Mouse (Mus musculus) layer of hippocampus, postnatal 10 days (tissue): ENCODE measurements at regions not wholly inside any gene's neighbourhood (a gene's known extent, or its start where the extent isn't known, plus 50 kb on each side); places are given as distances from the start of the nearest gene placed in this dataset.
"Not testable (repeated sequence)": the region's sequence is repeated elsewhere in the genome, so short reads cannot be mapped to it uniquely, and the experiment has no call there.

Experiments used
- DNase-seq, 2 experiments: peaks; one replicate each; pipeline ENCODE4 v3.0.0; 2021; ENCODE audit warnings: low spot score in 2 of 2

DNA sequence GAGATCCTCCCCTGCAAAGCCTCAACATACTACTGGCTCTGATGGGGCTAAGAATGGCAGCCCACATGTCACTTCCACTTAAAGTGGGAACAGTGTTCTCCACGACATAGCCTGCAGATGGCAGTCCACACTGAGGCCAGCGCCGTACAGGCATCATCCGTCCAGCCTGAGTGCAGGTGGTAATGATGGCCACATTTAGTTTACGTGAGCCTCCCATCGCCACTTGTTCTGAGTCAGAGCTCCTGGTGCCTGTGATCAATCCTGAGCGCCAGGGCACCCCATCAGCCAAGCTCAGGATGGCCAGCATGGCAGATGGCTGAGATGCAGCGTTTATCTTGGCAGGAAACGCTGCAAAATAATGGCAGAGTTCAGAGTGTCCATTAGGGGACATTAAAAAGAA is 159.6 kb downstream of the Adgrd1 start:
- DNase-seq, result no peak

- DNase-seq, result no peak
Measured at GRCm38 (mm10) chr5:129257206-129257605, 160.7 kb downstream of the Adgrd1 start.

GRCm38 (mm10) chr5:129260689-129261088 is 164.1 kb downstream of the Adgrd1 start:
- no peak for DNase-seq

- no peak for DNase-seq
Measured at GRCm38 (mm10) chr5:129263118-129263517, 166.6 kb downstream of the Adgrd1 start.

- no peak for DNase-seq
Measured at GRCm38 (mm10) chr5:129264363-129264762, 167.8 kb downstream of the Adgrd1 start.

- peak; percentile 23 to 33 for DNase-seq
Measured at GRCm38 (mm10) chr5:129268456-129268855, 171.9 kb downstream of the Adgrd1 start.

DNA sequence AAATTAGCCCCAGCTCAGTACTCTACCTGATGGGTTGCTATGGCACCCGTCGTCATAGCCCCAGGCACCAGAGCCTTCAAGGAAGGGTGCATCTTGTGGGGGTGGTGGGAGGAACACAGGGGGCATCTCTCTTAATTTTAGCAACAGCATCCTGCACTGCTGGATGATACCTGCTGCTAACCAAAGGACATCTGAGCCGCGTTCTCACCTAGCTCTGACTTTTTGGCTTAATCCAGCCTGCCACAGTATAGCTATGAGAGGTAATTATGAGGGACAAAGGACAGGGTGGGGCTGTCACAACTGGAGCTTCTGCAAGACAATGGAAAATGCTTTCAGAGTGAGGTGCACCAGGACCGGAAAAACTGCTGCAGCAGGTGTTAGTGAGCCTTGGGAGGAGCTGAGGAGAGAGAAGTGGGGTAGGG is 173.5 kb downstream of the Adgrd1 start:
- no peak for DNase-seq

GRCm38 (mm10) chr5:129281406-129281805 is 184.9 kb downstream of the Adgrd1 start:
- DNase-seq, result no peak

- no peak for DNase-seq
Measured at GRCm38 (mm10) chr5:129282133-129282532, 185.6 kb downstream of the Adgrd1 start.

- no peak for DNase-seq
Measured at GRCm38 (mm10) chr5:129282826-129283225, 186.3 kb downstream of the Adgrd1 start.

GRCm38 (mm10) chr5:129287481-129287880 is 190.9 kb downstream of the Adgrd1 start:
- DNase-seq, result no peak

DNA sequence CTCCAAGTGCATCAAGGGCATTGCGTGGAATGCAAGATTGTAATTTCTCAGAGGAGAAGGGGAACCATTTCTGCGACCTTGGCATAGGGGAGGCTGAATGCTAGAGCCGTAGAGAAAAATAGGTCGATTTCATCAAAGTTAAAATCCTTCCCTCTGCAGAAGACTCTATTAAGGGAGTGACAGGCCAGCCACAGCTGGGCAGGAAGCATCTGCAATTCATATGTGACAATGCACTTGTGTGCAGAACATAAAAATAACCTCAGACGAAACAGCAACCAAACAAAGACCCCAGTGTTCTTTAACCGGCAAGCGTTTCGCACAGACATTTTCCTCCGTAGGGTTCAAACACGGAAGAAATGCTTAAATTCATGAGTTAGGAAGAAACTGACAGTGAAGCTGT is 196.3 kb downstream of the Adgrd1 start:
- DNase-seq, result not testable (repeated sequence)

DNA sequence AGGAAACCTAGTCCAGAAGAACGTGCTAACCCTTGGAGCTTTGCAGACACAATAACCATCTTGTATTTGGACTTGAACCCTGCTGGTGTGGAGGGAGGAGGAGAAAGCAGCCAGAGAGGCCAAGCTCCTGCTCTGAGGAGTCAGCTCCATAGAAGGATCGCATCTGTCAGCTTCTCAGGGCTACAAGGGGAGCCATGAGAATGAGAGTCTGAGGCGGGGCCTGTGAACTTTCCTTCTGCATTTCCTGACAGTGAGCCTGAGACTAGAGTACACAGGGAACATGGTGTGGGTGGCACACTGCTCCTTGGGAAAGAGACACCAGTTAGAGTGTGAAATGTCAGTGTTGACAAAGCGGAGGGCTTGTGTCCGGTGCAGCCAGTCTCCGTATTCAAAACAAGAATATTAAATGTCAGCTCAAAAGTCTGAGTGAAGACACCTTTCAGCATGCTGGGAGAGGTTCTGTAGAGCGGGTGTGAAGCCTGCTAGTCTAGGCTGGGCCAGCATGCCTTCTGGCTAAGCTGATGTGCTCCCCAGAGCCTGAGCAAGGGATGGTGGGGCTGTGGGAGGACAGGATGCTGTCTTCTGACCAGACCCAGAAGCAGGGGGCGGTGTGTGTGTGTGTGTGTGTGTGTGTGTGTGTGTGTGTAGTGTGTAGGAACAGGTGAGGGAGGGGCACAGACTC is 198.5 kb downstream of the Adgrd1 start:
- not testable (repeated sequence) for DNase-seq

GRCm38 (mm10) chr5:129297657-129298349 is 201.3 kb downstream of the Adgrd1 start:
- peak; percentile 22 to 49 for DNase-seq

- no peak for DNase-seq
Measured at GRCm38 (mm10) chr5:129298646-129299455, 202.2 kb upstream of the Sfswap start.

DNA sequence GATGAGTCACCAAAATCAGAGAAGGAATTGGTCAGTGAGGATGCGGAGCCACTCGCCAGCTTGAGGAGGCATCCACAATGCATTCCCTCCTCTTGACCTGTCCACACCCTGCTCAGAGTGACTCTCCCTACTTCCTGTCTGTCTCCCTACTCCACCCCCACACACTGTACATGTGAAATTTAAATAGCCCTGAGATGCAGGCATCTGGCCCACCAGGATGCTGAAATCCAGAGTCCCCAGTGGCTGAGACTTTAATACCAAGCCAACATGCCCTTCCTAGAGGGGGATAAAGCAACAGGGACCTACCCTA is 201.6 kb upstream of the Sfswap start:
- no peak for DNase-seq

DNA sequence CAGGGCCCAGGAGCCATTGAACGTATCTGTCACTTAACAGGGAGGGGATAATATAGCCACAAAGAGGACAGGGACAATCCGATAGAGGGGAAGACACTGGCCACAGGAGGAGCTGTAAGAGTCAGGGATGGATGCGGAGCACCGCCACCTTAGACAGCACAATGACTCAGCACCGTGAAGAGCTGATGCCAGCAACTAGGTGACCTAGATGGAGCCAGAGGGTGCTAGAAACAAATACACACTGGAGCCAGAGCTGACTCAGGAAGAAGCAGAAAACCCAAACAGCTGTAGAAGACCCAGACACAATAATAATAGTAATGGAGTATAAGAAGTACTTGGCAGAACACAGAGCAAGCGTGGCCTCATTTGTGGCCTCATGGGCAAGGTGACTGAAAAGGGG is 200.6 kb upstream of the Sfswap start:
- DNase-seq, result no peak

- DNase-seq, result no peak
Measured at GRCm38 (mm10) chr5:129315626-129316025, 185.4 kb upstream of the Sfswap start.

DNA sequence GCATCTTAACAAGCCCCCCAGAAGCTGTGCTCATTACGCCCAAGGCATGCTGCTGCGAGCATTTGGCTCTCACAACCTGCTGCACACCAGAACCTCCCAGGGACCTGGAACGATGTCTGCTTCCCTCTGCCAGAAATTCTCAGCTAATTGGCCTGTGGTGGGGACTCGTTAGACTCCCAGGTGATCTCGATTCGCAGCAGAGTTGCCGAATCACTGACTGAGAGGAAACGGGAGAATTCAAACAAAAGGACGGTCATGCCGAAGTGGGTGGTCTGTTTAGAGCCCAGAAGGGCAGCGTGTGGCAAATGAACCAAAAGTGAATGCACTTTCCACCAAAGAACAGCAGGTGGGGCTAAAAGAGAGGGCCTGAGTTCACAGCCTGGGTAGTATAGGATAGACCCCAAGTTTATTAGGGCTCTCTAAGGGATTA is 169.9 kb upstream of the Sfswap start:
- peak; percentile 39 to 56 for DNase-seq

GRCm38 (mm10) chr5:129332014-129332413 is 169.0 kb upstream of the Sfswap start:
- DNase-seq, result no peak

- no peak for DNase-seq
Measured at GRCm38 (mm10) chr5:129338511-129338910, 162.5 kb upstream of the Sfswap start.

DNA sequence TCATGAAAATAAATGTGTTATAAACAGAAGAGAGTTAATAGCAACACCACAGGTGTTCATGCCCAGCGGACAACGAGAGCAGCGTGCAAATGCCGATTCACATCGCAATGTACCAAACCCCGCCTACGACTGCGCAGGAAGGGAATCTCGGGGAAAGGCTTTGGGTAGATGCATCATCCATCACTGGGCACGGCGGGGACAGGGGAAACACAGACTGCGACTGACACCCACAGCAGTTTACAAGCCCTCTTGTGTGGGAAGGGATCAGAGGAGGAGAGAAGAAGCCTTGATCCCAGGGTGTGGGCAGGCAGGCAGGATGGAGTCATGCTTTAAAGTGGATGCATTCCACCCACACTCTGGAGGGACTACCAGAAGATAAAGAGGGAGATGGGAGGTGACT is 157.0 kb upstream of the Sfswap start:
- no peak for DNase-seq
